Mouse (Mus musculus): ENCODE data around the gene Fam131c. TPM values are rescaled to one million over a fixed set of nuclear protein-coding genes. Genes with fewer than 3 reads are reported as not detected.

Gene Fam131c
- total RNA-seq, 4 experiments from 2014 or later = 2.7 to 4.1 (median 3.6) TPM

GRCm38 (mm10) chr4:141433191-141433590 lies 65.2 kb downstream of the Fam131c start:
- no peak for DNase-seq (ENCODE audit: low spot score in 2 of 2)

Small RNAs within 50 kb of the gene (microRNA-seq; reads per million reads assigned to microRNA genes)
- 0 reads per million in 2 experiments for gene Gm25690

Other genes starting within 250 kb of the Fam131c start
- 10 to 100 TPM; 48.3 to 62.8 (median 49.9) TPM for gene Szrd1, start 228.4 kb upstream of the Fam131c start, total RNA-seq (2022)
- gene Fbxo42, start 220.3 kb upstream of the Fam131c start, total RNA-seq (2022) = 10 to 100 TPM; 25.8 to 31.5 (median 27.5) TPM
- 1 to 10 TPM; 3.3 to 5.0 (median 4.1) TPM for gene Rsg1, start 154.3 kb upstream of the Fam131c start, total RNA-seq (2022)
- 10 to 100 TPM; 13.7 to 18.3 (median 15.8) TPM for gene Arhgef19, start 128.7 kb upstream of the Fam131c start, total RNA-seq (2022)
- 1 to 10 TPM in 3 of 4 experiments, under 1 TPM in 1; 0.98 to 1.7 (median 1.2) TPM for gene Epha2, start 67.0 kb upstream of the Fam131c start, total RNA-seq (2022)
- 1 to 10 TPM in 1 of 4 experiments, under 1 TPM in 1, not detected in 2; 0.39 to 1.8 TPM for gene Clcnka, start 30.5 kb downstream of the Fam131c start, total RNA-seq (2022)
- gene Clcnkb, start 47.8 kb downstream of the Fam131c start, total RNA-seq (2022) = under 1 TPM in 1 of 4 experiments, not detected in 3; 0.74 TPM
- gene Hspb7, start 52.6 kb downstream of the Fam131c start, total RNA-seq (2022) = under 1 TPM; 0.30 to 0.97 (median 0.73) TPM
- gene Srarp, start 67.9 kb downstream of the Fam131c start, total RNA-seq (2022) = 1 to 10 TPM; 2.8 to 4.9 (median 3.0) TPM
- gene Zbtb17, start 76.4 kb downstream of the Fam131c start, total RNA-seq (2022) = 10 to 100 TPM; 36.7 to 42.0 (median 38.0) TPM
- 10 to 100 TPM; 57.2 to 66.6 (median 62.1) TPM for gene Spen, start 170.4 kb downstream of the Fam131c start, total RNA-seq (2022)
- gene Fblim1, start 237.9 kb downstream of the Fam131c start, total RNA-seq (2022) = 1 to 10 TPM; 1.3 to 3.0 (median 2.1) TPM

All from left cerebral cortex, adult 8-10 months (tissue).